Mouse (Mus musculus) gastrocnemius, adult 2 months (tissue): ENCODE results near the gene Adarb2. TPM values are rescaled to one million over a fixed set of nuclear protein-coding genes. Genes with fewer than 3 reads are reported as not detected.

Source experiments
- DNase-seq: peaks from one replicate; pipeline ENCODE4 v3.0.0; 2022
- H3K27ac ChIP-seq: fragments of 200-600 bp; 2 replicates; pipeline ENCODE4 v1.8.1; 2022; ENCODE audit warnings: mild to moderate bottlenecking
- H3K4me3 ChIP-seq: fragments of 200-600 bp; 2 replicates; pipeline ENCODE4 v1.8.1; 2022; ENCODE audit warnings: mild to moderate bottlenecking, moderate library complexity
- CTCF ChIP-seq: fragments of 200-600 bp; IDR thresholded peaks from 2 replicates; pipeline ENCODE4 v1.8.1; 2022; ENCODE audit warnings: antibody characterized with exemption, mild to moderate bottlenecking, moderate library complexity
- intact Hi-C: fragments of 180-260 bp; cut with DNase I; formaldehyde crosslinking; loops from one replicate; pipeline ENCODE4 v1.15.1; 2025
- total RNA-seq, 2 experiments: library from RNA; stranded (reverse); gene quantifications; 2 replicates each; pipeline ENCODE4 v1.2.3; 2021

Gene Adarb2
- total RNA-seq, 2 experiments from 2014 or later, result not detected

DNA sequence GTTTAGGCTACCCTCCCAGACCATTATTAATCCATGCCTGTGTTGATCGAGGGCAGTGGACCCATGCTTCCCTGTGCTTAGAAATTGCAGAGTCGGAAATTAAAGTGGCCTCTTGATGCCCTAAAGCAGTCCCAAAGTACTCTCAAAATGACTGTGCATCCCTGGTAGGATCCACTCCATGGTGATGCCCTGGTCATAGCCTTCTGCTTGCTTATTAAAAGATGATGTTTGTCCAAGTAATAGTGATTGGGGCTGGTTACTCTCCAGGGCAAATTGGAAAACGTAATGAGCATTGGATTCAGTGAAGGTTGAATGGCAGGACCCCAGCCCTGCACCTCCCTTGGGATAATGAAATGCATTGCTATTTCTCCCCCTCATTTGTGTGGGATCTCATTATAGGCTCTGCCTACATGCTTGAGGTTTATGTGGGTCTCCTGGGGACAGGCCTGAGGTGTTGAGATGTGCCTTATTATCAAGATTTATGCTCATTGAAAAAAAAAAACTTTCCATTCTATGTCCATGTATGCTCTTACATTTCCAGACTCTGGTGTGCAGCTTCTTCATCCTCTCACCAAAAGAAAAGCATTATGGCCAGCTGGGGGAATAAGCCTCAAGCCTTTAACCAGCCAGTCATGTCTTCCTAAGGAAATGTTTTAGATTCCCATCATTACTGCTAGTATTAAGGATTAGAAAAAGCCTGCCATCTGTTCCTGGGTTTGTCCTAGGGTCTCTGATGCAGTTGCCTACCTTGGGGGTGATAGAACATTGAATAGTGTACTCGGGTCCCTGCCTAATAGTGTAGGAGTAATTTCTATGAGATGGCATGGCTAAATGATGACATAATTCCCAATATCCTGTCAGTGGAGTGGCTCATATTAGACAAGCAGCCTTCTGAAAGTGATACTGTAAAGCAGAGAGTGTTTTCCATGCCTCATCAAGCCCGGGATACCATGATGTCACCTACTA is 208.0 kb downstream of the Adarb2 start:
- no peak overlapping the region for H3K4me3 ChIP-seq
- DNase-seq, result no peak
- H3K27ac ChIP-seq, result no peak overlapping the region
- intact Hi-C loops, result no loop called here
- no peak for TF ChIP-seq CTCF

DNA sequence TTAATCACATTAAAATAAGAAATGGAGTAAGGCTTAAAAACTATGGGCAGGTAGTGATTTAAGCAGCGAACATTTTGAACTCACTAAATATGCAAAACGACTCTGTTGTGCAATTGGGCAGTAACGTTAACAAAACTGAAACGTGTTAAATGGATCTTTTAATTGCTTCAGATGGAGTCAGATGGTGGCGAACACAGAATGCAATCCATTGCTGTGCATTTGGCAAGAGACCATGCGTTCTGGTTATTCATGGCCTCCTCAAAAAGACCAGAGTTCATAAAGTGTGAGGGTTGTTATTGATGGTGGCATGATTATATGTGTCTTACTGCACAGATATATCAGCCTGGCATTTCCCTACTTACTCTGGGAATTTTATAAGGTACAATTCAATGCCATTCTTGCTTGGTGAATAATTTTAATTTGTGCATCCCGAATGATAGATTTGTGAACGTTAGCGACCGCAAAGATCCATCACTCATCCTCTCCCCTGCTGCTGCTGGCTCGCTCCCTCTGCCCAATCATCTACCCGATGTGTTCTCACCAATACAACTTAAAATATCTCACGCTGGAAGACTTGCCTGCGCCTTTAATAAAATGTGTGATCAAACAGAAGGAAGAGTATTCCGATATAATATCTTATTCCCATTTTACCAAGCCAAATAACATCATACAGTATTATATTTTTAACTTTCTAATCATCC is 221.5 kb downstream of the Adarb2 start:
- intact Hi-C loops, result no loop called here
- no peak for DNase-seq
- Histone ChIP-seq H3K27ac (no peak overlapping the region), H3K4me3 (no peak overlapping the region)
- no peak for TF ChIP-seq CTCF

DNA sequence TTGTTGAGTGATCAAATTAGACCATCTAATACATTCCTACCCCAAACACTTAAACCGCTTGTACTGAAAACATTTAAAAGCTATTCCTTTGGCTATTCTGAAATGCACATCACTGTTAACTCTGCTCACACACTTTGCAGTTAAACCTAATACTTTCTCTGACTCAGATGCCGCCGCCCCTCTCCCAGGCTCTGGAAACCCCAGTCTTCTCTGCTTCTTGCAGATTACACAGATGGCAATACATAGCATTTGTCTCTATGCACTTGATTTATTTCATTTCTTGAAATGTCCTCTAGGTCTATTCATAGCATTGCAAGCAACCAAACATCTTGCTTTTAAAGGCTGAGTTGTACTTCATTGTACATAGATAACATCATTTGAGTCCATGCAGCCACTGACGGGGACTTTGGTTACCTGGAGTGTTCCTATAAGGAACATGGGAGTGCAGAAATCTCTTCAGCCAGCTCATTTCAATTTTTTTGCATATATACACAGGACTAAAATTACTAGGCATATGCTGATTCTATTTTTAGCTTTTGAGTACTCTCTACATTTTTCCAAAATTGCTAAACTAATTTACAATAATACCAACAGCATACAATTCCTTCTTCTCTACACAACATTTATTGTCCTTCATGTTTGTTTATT is 236.6 kb downstream of the Adarb2 start:
- no peak overlapping the region for H3K27ac ChIP-seq
- intact Hi-C loops, result no loop called here

DNA sequence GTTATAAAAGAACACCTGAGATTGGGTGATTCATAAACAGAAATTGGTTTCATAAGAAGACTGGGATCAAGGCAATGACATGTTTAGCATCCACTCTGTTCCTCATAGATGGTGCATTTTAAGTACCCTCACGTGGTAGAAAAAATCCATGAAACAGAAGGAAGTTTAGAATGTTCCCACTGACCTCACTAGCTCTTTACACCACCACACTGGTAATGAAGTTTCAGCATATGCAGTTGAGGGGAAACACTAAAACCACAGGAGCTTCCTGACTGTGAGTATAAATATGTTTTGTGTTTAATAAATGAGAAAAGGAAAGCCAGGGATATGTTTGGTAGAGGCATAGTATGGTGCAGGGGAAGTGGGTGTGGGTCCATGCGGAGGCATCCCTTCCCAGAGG is 242.7 kb downstream of the Adarb2 start:
- Histone ChIP-seq H3K27ac (no peak overlapping the region), H3K4me3 (no peak overlapping the region)
- no peak for DNase-seq
- intact Hi-C loops, result no loop called here
- TF ChIP-seq CTCF, result no peak

More for the DNA sequence above, 236.6 kb downstream of the Adarb2 start:
- no peak for DNase-seq
- no peak overlapping the region for H3K4me3 ChIP-seq
- no peak for TF ChIP-seq CTCF

GRCm38 (mm10) chr13:8448192-8448879 is 245.7 kb downstream of the Adarb2 start:
- Histone ChIP-seq H3K4me3 (no peak overlapping the region), H3K27ac (no peak overlapping the region)
- intact Hi-C loops, result no loop called here
- TF ChIP-seq CTCF, result no peak
- DNase-seq, result no peak

- intact Hi-C loops, result no loop called here
- Histone ChIP-seq H3K4me3 (no peak overlapping the region), H3K27ac (no peak overlapping the region)
- no peak for TF ChIP-seq CTCF
- DNase-seq, result no peak
These were observed 248.9 kb downstream of the Adarb2 start for GRCm38 (mm10) chr13:8451581-8451980.

GRCm38 (mm10) chr13:8456886-8457285 is 254.2 kb downstream of the Adarb2 start:
- intact Hi-C loops, result no loop called here

DNA sequence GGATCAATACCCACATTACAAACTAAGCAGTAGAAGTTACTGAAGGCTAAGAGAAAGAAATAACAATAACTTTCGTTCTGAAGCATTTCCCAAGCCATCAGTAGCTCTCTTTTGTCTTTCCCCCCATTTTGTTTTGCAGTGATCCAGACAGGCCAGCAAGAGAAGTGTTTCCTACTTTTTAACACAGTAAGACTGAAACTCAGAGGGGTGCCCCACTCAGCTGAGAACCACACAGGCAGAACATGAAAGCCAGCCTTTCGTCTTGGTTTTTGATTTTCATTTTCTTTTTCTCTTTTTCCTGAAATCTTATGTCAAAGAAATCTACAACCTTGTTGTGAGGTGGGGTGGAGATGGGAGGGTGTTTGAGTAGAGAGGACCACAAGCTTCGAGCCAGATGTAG is 255.2 kb downstream of the Adarb2 start:
- intact Hi-C loops, result no loop called here
- no peak overlapping the region for H3K4me3 ChIP-seq
- TF ChIP-seq CTCF, result no peak

More at GRCm38 (mm10) chr13:8456886-8457285, 254.2 kb downstream of the Adarb2 start:
- TF ChIP-seq CTCF, result no peak
- H3K4me3 ChIP-seq, result no peak overlapping the region
- DNase-seq, result no peak
- H3K27ac ChIP-seq, result no peak overlapping the region

DNA sequence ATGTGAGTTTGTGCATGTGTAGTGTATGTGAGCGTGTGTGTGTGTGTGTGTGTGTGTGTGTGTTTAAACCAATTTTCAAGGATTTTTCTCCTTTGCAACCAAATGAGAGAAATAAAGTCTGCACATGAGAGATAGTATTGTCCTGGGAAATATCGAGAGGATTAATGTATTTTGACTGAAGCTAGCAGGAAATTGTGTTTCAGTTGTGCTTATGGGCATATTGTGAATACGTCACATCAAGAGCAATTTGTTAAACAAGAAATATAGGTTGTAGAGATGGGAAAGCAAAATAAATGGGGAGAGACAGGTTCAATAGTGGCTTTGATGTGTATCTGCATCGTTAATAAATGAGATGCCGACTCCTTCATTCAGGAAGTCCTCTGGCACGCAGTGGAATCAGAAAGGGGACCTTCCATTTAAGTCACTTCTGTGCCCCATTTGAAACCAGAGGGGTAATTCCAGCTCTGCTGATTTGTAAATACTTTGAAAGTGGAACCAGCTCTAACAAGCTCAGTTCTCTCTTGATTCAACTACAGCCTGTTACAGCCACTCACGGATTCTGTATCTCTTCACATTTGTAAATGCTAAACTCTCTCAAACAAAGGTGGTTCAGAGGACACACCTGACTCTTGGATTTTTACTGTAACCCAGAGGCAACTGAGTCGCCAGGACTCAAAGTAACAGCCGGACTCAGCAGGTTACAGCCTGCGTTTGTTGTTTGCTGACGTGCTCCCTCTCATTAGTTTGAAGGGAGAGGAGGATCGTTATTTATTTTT is 265.1 kb downstream of the Adarb2 start:
- no peak overlapping the region for H3K27ac ChIP-seq
- no peak for TF ChIP-seq CTCF
- no peak overlapping the region for H3K4me3 ChIP-seq
- intact Hi-C loops, result no loop called here
- no peak for DNase-seq

More for the DNA sequence above, 255.2 kb downstream of the Adarb2 start:
- H3K27ac ChIP-seq, result no peak overlapping the region
- no peak for DNase-seq

DNA sequence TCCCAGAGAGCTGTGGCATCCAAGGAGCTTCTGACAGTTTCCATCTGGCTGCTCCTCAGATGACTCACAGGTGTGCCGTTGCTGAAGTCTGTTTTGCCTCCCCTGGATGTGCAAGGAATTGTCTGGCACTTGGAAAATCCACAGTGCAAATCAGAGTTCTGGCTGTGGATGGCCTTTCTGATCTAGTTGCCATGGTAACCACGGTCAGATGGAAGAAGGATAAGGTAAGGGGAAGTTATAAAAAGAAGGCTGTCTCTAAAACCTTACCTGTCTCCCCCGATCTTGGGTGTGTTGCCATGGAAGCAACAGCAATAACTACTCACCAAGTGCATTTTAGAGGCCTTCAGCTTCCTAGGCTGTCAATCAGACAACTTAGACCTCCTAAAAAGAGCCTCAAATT is 273.6 kb downstream of the Adarb2 start:
- intact Hi-C loops, result no loop called here

DNA sequence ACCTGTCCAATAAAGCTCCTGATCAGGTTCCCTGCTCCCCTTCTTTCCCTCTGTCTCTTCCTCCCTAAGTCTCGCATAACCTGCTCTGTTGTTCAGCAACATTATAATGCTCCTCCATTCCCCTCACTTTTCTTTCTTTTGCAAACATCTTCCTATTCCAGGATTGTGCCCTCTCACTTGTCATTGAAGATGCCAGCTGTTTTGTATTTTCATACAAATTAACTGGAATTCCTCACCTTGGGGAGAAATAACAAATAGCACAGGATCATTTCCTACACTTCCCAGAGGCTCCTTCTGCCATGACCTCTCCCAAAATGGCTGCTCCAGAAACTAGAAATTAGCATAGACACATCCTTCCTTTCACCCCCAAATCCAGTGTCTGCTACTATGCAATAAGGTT is 276.1 kb downstream of the Adarb2 start:
- intact Hi-C loops, result no loop called here

More for the DNA sequence above, 273.6 kb downstream of the Adarb2 start:
- Histone ChIP-seq H3K4me3 (no peak overlapping the region), H3K27ac (no peak overlapping the region)
- TF ChIP-seq CTCF, result no peak
- no peak for DNase-seq

More for the DNA sequence above, 276.1 kb downstream of the Adarb2 start:
- DNase-seq, result no peak
- no peak overlapping the region for H3K4me3 ChIP-seq
- TF ChIP-seq CTCF, result no peak
- H3K27ac ChIP-seq, result no peak overlapping the region
